Mouse (Mus musculus) hindbrain, postnatal 0 days (tissue): Measurements from ENCODE around the gene Cactin. TPM values are rescaled to one million over a fixed set of nuclear protein-coding genes. Genes with fewer than 3 reads are reported as not detected.

Experiments used
- ATAC-seq: fragments of 200-750 bp; cut with Nextera tagmentation; 2 replicates; pipeline ENCODE4 v1.8.0; 2017; ENCODE audit warnings: mild to moderate bottlenecking, moderate TSS enrichment, moderate library complexity
- DNase-seq: peaks from one replicate; pipeline ENCODE4 v3.0.0-alpha.2; 2015; ENCODE audit warnings: low spot score
- H3K27ac ChIP-seq: fragments of 300-500 bp; sonication (generic); 2 replicates; pipeline ENCODE4 v1.5.1; 2014; ENCODE audit warnings: mild to moderate bottlenecking
- H3K27me3 ChIP-seq: fragments of 300-500 bp; sonication (generic); 2 replicates; pipeline ENCODE4 v1.6.1; 2014; ENCODE audit warnings: low read length, mixed read lengths; ENCODE audit not compliant: insufficient read depth
- H3K36me3 ChIP-seq: fragments of 300-500 bp; sonication (generic); 2 replicates; pipeline ENCODE4 v1.6.1; 2014; ENCODE audit warnings: low read length, mixed read lengths; ENCODE audit not compliant: insufficient read depth
- H3K4me1 ChIP-seq: fragments of 300-500 bp; sonication (generic); 2 replicates; pipeline ENCODE4 v1.6.1; 2014; ENCODE audit warnings: antibody characterized with exemption, low read length, mixed read lengths; ENCODE audit not compliant: insufficient read depth
- H3K4me2 ChIP-seq: fragments of 300-500 bp; sonication (generic); 2 replicates; pipeline ENCODE4 v1.6.1; 2014; ENCODE audit warnings: low read depth, mild to moderate bottlenecking, low read length, moderate library complexity, mixed read lengths
- H3K4me3 ChIP-seq: fragments of 300-500 bp; sonication (generic); 2 replicates; pipeline ENCODE4 v1.5.1; 2014; ENCODE audit warnings: low read length
- H3K9ac ChIP-seq: fragments of 300-500 bp; sonication (generic); replicated peaks from 2 replicates; pipeline ENCODE4 v1.6.1; 2014; ENCODE audit warnings: mild to moderate bottlenecking, low read length, moderate library complexity, mixed read lengths
- H3K9me3 ChIP-seq: fragments of 300-500 bp; sonication (generic); 2 replicates; pipeline ENCODE4 v1.6.1; 2016; ENCODE audit warnings: low read length, mixed read lengths
- CTCF ChIP-seq: IDR thresholded peaks from 2 replicates; pipeline ENCODE4 v1.5.1; 2016; ENCODE audit warnings: antibody characterized with exemption, control low read depth, low read depth
- WGBS: fragments of 180-500 bp; shearing (Covaris S2); extraction: QIAGEN DNeasy Blood & Tissue Kit; methylation state at CpG from one replicate; pipeline ENCODE4 v1.1.7; 2014; 5-methylcytosine and 5-hydroxymethylcytosine counted together
- polyA plus RNA-seq: library from polyadenylated mRNA; unstranded; fragments of >200 nt; fragmentation: Nextera tagmentation; extraction: Ambion mirVana; gene quantifications from 2 replicates; pipeline ENCODE4 v1.2.1, GENCODE M21; 2015
- total RNA-seq: library from RNA; depleted of rRNA; stranded (reverse); fragments of >200 nt; gene quantifications from 2 replicates; pipeline ENCODE4 v1.2.3, GENCODE M21; 2014

The Cactin gene
- total and polyA plus RNA-seq, 2 experiments from 2014 or later: 20.2 to 24.3 TPM

GRCm38 (mm10) chr10:81344421-81345161 is 23.7 kb downstream of the Cactin start:
- Histone ChIP-seq H3K4me1 (peaks cover 5% of the 10 kb centered on the region), H3K27me3 (peaks cover 31% of the 10 kb centered on the region; the same call in 1 of the 2 replicates), H3K9me3 (no peaks in the 10 kb centered on the region)

DNA sequence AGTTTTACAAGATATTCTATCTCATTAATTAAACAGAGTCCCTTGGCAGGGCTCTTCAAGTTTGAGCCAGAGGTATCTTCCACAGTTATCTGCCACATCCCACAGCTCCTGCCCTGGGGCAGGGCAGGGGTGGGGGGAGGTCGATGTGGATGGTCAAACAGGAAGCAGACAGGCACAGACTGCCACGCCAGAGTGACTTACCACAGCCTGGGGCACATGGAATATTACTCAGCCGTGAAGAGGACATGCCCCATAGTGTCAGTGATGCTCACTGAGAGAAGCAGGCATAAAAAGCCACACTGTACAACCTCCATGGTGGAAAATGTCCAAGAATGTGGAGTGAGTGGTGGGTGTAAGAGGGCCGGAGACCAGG is 24.2 kb downstream of the Cactin start:
- Histone ChIP-seq H3K9me3 (no peaks in the 10 kb centered on the region), H3K4me3 (no peak overlapping the region), H3K4me1 (peaks cover 9% of the 10 kb centered on the region), H3K27me3 (peaks cover 31% of the 10 kb centered on the region; the same call in 1 of the 2 replicates), H3K9ac (no peak overlapping the region), H3K36me3 (no peaks in the 10 kb centered on the region), H3K4me2 (no peak overlapping the region), H3K27ac (no peak overlapping the region)
- no peak for ATAC-seq
- no peak for TF ChIP-seq CTCF
- 86% methylated on average over 4 of the region's 4 CpGs for WGBS
- DNase-seq: no peak

More at GRCm38 (mm10) chr10:81344421-81345161, 23.7 kb downstream of the Cactin start:
- Histone ChIP-seq H3K27ac (no peak overlapping the region), H3K9ac (no peak overlapping the region), H3K36me3 (no peaks in the 10 kb centered on the region), H3K4me2 (no peak overlapping the region), H3K4me3 (no peak overlapping the region)
- peak; percentile 54 for TF ChIP-seq CTCF
- ATAC-seq: no peak
- WGBS: 49% methylated on average over 8 of the region's 8 CpGs
- no peak for DNase-seq

GRCm38 (mm10) chr10:81346453-81347067 is 25.7 kb downstream of the Cactin start:
- Histone ChIP-seq H3K27me3 (peaks cover 31% of the 10 kb centered on the region; the same call in 1 of the 2 replicates), H3K4me2 (peak overlapping the region; percentile 50), H3K4me1 (peaks cover 9% of the 10 kb centered on the region), H3K36me3 (no peaks in the 10 kb centered on the region), H3K4me3 (peak overlapping the region; percentile 32), H3K9me3 (no peaks in the 10 kb centered on the region), H3K9ac (peak overlapping the region; percentile 13; the same call in 1 of the 2 replicates), H3K27ac (peak overlapping the region; percentile 20; the same call in 1 of the 2 replicates)
- DNase-seq (peak; percentile 84), ATAC-seq (peak; percentile 21; the same call in 1 of the 2 replicates)
- peak; percentile 65 for TF ChIP-seq CTCF
- WGBS: 12% methylated on average over 54 of the region's 55 CpGs

DNA sequence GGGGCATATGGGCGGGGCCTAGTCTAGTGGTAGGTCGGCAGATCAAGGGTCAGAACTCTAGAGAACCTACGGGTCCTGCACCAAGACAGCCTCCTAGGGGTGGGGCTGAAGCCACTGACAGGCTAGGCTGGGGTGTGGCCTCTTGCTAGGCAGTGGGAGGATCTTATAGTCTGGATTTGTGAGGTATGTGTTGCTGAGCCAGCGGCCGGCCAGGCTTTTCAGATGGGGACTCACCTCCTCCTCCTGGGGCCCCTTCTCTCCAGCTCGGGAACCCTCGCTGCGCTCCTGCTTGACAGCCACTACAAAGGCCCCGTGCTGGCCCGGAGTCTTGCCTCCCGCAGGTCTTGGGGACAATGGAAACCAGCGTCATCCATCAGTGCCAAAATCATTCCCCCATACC is 28.2 kb downstream of the Cactin start:
- H3K4me3 ChIP-seq: no peak overlapping the region
- no peak for TF ChIP-seq CTCF
- 3% methylated on average over 12 of the region's 12 CpGs for WGBS

GRCm38 (mm10) chr10:81349961-81350350 is 29.1 kb downstream of the Cactin start:
- DNase-seq (no peak), ATAC-seq (peak; percentile 6; the same call in 1 of the 2 replicates)
- peak overlapping the region; percentile 58 for H3K4me3 ChIP-seq
- 0 out of 2 replicates have a peak, but pooled peaks cover 9% of the 10 kb centered on the region for H3K27me3 ChIP-seq
- no peaks in the 10 kb centered on the region for H3K9me3 ChIP-seq
- H3K36me3 ChIP-seq: no peaks in the 10 kb centered on the region
- TF ChIP-seq CTCF: no peak
- H3K27ac ChIP-seq: no peak overlapping the region; the same call in 1 of the 2 replicates
- WGBS: 0% methylated on average over 25 of the region's 29 CpGs
- H3K4me2 ChIP-seq: peak overlapping the region; percentile 87
- peak overlapping the region; percentile 56 for H3K9ac ChIP-seq
- H3K4me1 ChIP-seq: peaks cover 9% of the 10 kb centered on the region

More for the DNA sequence above, 28.2 kb downstream of the Cactin start:
- H3K4me1 ChIP-seq: peaks cover 9% of the 10 kb centered on the region
- H3K9ac ChIP-seq: no peak overlapping the region
- peaks cover 13% of the 10 kb centered on the region; the same call in 1 of the 2 replicates for H3K27me3 ChIP-seq
- H3K36me3 ChIP-seq: no peaks in the 10 kb centered on the region
- H3K9me3 ChIP-seq: no peaks in the 10 kb centered on the region
- H3K27ac ChIP-seq: no peak overlapping the region
- ATAC-seq (no peak), DNase-seq (no peak)
- peak overlapping the region; percentile 87 for H3K4me2 ChIP-seq

- Histone ChIP-seq H3K9ac (peak within 1 kb of the TSS; percentile 56), H3K4me3 (peak within 1 kb of the TSS; percentile 58), H3K9me3 (no peaks in the 10 kb centered on the region), H3K36me3 (no peaks in the 10 kb centered on the region), H3K4me2 (peak within 1 kb of the TSS; percentile 87), H3K27me3 (0 out of 2 replicates have a peak, but pooled peaks cover 4% of the 10 kb centered on the region), H3K27ac (no peak within 1 kb of the TSS; the same call in 1 of the 2 replicates), H3K4me1 (peaks cover 9% of the 10 kb centered on the region)
- peak; percentile 90 for TF ChIP-seq CTCF
- WGBS: under 1% methylated on average over 54 of the region's 54 CpGs
- peak; percentile 99 for DNase-seq
- peak; percentile 96 for ATAC-seq
Measured at GRCm38 (mm10) chr10:81350351-81351063, 29.6 kb downstream of the Cactin start, which contains the start of gene Hmg20b. Hmg20b (minus strand) TSS chr10:81350480.
